Mouse (Mus musculus) erythroid progenitor cell, adult 5-6 weeks (primary cell): ENCODE data around the gene Hoxa10. TPM values are rescaled to one million over a fixed set of nuclear protein-coding genes. Genes with fewer than 3 reads are reported as not detected.

Experiments
- ATAC-seq: replicated peaks from 2 replicates; pipeline ENCODE4 v1.8.0; 2016; ENCODE audit warnings: moderate number of reproducible peaks, mild to moderate bottlenecking, moderate TSS enrichment, inconsistent platforms; ENCODE audit not compliant: poor library complexity, low FRiP score, severe bottlenecking
- total RNA-seq, 2 experiments: library from RNA; stranded (forward) in 1 of 2; stranded (reverse) in 1 of 2; fragments of 150-400 nt in 1 of 2; fragments of 186-747, 209-891 nt in 1 of 2; gene quantifications; 2 replicates each; pipeline versions ENCODE4 v1.2.3 to v1.2.4; 2015 to 2017; ENCODE audit warnings: low replicate concordance in 2 of 2

Gene Hoxa10
- total RNA-seq (2015; ENCODE audit: low replicate concordance) (not detected in 2 replicates), total RNA-seq (2017; ENCODE audit: low replicate concordance) (0.15 TPM in 1 of 2 replicates, not detected in the other)

GRCm38 (mm10) chr6:52240389-52241000 lies at the start of gene Hoxa10:
TSS of gene Hoxa10 (minus strand) at chr6:52240854.
- ATAC-seq = no peak

DNA sequence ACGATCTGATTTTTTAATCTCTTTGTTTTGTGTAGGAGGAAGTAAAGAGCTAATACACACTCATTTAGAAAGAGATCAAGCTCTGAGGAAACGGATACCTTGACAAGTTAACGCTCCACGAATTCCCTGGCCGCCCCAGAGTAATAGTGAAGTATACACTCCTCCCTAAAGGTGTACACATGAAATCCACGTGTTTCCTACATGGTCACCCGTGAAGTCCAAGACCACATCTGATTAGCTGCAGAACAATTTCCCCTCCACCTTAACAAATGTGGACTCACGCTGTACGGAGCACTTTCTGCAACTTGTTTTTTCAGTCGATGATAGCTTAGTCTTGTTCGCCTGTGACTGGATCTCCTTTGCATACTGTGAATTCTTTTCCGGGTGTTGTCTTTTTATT lies 49.5 kb upstream of the Hoxa10 start:
- ATAC-seq = no peak

- no peak for ATAC-seq
Measured at GRCm38 (mm10) chr6:52283896-52284295, 43.2 kb upstream of the Hoxa10 start.

- ATAC-seq = no peak
Measured at GRCm38 (mm10) chr6:52281084-52281483, 40.4 kb upstream of the Hoxa10 start.

DNA sequence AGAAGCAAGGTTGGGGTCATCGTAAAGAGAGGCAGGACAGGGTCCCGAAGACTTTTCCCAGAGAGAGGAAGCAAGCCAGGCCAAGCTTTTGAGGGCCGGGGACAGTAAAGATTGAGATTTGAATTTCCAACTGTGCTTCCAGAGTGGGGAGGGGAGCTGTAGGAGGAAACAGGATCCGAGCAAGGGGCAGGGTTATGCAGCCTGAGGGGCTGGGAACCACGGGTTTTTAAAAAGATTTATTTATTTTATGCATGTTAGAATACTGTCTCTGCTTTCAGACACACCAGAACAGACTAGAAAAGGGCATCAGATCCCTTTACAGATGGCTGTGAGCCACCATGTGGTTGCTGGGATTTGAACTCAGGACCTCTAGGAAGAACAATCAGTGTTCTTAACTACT lies 36.3 kb upstream of the Hoxa10 start:
- ATAC-seq = no peak

GRCm38 (mm10) chr6:52276382-52276781 lies 35.7 kb upstream of the Hoxa10 start:
- no peak for ATAC-seq

- ATAC-seq = no peak
Measured at GRCm38 (mm10) chr6:52275563-52276280, 35.1 kb upstream of the Hoxa10 start.

- ATAC-seq = no peak
Measured at GRCm38 (mm10) chr6:52274576-52274975, 33.9 kb upstream of the Hoxa10 start.

GRCm38 (mm10) chr6:52273656-52274280 lies 33.1 kb upstream of the Hoxa10 start:
- ATAC-seq = no peak

GRCm38 (mm10) chr6:52272766-52273655 lies 32.4 kb upstream of the Hoxa10 start:
- ATAC-seq = no peak

DNA sequence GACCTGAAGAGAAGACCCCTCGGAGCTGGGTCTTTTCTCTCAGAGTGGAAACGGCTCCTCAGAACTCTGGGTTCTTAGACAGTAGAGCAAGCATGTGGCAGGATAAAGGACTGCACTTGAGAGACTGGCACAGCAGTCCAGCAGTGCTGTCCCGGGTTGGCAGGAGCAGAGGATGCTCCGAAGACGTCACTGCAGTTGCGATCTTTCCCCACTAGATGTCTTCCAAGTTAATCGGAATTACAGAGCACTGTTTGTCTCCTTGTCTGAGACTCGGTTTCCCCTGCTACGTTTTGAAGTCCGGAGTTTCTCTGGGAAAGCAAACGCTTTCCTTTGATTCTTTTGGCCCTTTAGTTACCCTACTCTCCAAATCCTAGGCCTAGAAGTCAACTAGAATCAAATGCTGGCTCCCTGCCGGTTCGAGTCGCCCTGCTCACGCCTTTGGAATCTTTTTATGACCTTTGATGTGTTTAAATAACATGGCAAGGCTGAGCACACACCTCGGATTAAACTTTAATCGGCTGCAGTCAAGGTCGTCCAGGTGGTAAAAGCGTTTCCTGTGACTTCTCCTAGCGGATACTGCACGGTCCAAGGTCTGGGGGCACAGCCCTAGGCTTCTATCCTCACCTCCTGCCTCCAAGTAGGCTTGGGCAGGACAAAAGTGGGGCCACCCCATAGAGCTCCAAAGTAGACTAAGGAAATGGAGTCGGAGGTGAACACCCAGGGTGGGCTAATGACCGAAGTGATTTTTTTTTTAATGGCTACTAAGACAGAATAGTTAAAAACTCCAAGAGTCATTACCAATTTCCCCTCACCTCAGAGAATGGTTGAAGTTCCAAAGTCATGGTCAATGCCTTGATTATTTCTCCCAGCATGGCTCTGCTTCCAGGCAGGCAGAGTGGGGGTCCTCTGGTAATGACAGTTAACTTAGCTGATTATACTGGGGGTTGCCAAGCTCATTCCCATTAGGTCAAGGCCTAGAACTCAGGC lies 30.1 kb upstream of the Hoxa10 start:
- no peak for ATAC-seq

DNA sequence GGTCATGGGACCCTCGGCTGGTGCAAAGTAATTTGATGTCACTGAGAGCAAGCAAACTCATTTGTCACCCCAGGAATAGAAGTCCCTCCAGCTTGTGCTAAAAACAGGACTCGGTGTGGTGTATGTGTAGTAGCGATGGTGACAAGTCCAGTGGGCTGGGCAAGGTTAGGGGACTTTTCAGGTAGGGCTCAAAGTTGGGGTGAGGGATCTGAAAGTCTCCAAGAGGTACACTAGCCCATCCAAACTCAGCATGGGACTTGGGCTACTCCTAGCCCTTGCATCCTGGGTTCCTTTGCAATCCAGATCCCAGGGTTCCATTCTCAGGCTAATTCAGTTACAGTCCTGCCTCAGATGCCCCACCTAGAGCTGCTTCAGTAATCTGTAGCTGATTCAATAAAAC lies 28.1 kb upstream of the Hoxa10 start:
- ATAC-seq = no peak

DNA sequence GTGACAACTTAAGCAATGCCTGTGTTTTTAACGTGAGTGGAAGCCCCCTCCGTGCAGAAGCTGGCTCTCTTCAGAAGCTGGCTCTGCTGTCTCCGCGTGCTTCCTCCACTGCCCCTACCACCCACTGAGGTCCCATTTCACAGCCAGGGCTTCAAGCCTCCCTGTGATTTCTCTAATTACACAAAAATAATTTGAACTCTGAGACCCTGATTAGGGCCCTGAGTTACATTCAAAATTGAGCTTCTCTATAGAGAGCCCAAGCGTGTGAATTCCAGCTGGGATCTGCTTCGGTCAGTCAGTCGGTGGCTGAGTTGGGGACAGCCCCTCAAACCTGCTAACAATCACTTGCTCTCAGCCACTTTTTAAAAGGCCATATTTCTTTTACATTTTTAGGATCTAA lies 27.7 kb upstream of the Hoxa10 start:
- no peak for ATAC-seq

GRCm38 (mm10) chr6:52267691-52268090 lies 27.0 kb upstream of the Hoxa10 start:
- no peak for ATAC-seq

- no peak for ATAC-seq
Measured at GRCm38 (mm10) chr6:52267221-52267620, 26.6 kb upstream of the Hoxa10 start.

DNA sequence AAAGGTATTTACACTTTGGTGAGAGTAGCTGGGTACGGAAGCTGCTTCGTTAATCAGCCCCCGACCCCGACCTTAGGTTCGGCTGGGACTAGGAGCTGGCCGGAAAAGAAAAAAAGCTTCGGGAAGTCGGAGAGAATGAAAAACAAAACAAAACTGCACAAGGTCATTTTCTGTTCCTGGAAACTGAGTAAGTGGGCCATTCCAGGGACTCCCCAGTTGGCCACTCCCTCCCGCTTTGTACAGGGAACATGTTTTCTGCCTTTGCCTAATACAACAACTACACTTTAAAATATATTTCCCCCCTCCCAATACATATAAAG lies 26.0 kb upstream of the Hoxa10 start:
- ATAC-seq = no peak

DNA sequence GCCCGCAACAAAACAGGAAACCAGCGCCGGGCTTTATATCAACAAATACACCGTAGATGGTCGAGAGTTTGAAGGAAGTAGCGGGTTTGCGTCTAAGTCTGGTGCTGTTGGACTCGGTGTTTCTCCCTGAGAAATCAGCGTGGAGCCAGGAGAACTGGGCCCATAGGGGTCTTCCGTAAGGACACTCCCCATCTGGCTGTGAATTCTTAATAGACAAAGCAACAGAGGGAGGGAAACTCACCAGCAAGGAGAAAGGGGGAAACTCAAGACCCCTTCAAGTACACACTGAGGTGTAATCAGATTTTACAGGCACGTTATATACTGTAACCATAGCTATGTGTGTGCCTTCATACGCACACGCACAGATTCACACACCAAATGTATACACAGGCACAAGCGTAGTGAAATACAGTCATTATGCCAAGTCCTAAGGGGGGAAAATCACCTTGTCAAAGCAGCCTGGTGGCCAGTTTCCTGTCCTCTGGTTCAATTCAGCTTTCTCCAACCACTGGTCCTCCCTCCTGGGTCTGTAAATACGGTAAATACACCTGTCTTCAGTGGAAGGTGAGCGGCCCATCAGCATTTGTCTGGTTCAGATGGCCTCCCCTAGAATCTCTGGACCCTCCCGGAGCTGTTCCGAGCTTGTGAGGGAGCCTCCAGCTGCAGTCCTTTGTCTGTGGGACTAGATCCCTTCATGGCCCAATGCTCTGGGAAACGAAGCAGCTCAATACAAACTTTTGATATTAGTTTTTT lies 25.4 kb upstream of the Hoxa10 start:
- no peak for ATAC-seq

- no peak for ATAC-seq
Measured at GRCm38 (mm10) chr6:52265306-52265912, 24.8 kb upstream of the Hoxa10 start.
